Mouse (Mus musculus): ENCODE measurements around the gene Rsbn1l. TPM values are rescaled to one million over a fixed set of nuclear protein-coding genes. Genes with fewer than 3 reads are reported as not detected.

Gene Rsbn1l
- polyA plus RNA-seq, 1 experiment from 2014 or later: 3.7 TPM

GRCm38 (mm10) chr5:20876934-20877426 lies 79.2 kb downstream of the Rsbn1l start:
- no peak overlapping the region for H3K4me3 ChIP-seq (ENCODE audit: low read depth, low read length)
- no peaks in the 10 kb centered on the region; the same call in 1 of the 2 replicates for H3K4me1 ChIP-seq (ENCODE audit: insufficient read depth)
- no peaks in the 10 kb centered on the region for H3K36me3 ChIP-seq (replicated peaks; ENCODE audit: insufficient read depth, low read length)
- 36% methylated on average over 1 of the region's 1 CpGs for WGBS (ENCODE audit: insufficient replicate concordance)
- H3K27ac ChIP-seq (ENCODE audit: low read depth): no peak overlapping the region
- no peak for DNase-seq
- TF ChIP-seq CTCF (IDR thresholded peaks at IDR 0.05; ENCODE audit: low read depth): no peak
- no peaks in the 10 kb centered on the region for H3K27me3 ChIP-seq (ENCODE audit: insufficient read depth, low read length)
- H3K9ac ChIP-seq (replicated peaks): no peak overlapping the region
- no peaks in the 10 kb centered on the region for H3K9me3 ChIP-seq (ENCODE audit: low read length)
- no peak for ATAC-seq
- H3K4me2 ChIP-seq (ENCODE audit: low read depth, low read length): no peak overlapping the region

GRCm38 (mm10) chr5:20873146-20873545 lies 83.1 kb downstream of the Rsbn1l start:
- WGBS (ENCODE audit: insufficient replicate concordance): 85% methylated on average over 1 of the region's 1 CpGs
- H3K36me3 ChIP-seq (replicated peaks; ENCODE audit: insufficient read depth, low read length): no peaks in the 10 kb centered on the region
- no peaks in the 10 kb centered on the region; the same call in 1 of the 2 replicates for H3K4me1 ChIP-seq (ENCODE audit: insufficient read depth)
- no peak for TF ChIP-seq EP300 (IDR thresholded peaks at IDR 0.05; ENCODE audit: low read depth)
- TF ChIP-seq CTCF (IDR thresholded peaks at IDR 0.05; ENCODE audit: low read depth): no peak
- no peaks in the 10 kb centered on the region for H3K27me3 ChIP-seq (ENCODE audit: insufficient read depth, low read length)
- DNase-seq: no peak
- no peaks in the 10 kb centered on the region for H3K9me3 ChIP-seq (ENCODE audit: low read length)
- H3K4me2 ChIP-seq (ENCODE audit: low read depth, low read length): no peak overlapping the region
- H3K4me3 ChIP-seq (ENCODE audit: low read depth, low read length): no peak overlapping the region
- H3K9ac ChIP-seq (replicated peaks): no peak overlapping the region
- no peak overlapping the region for H3K27ac ChIP-seq (ENCODE audit: low read depth)
- no peak for ATAC-seq

- Histone ChIP-seq H3K9ac (replicated peaks) (no peak overlapping the region), H3K4me2 (ENCODE audit: low read depth, low read length) (no peak overlapping the region), H3K36me3 (replicated peaks; ENCODE audit: insufficient read depth, low read length) (no peaks in the 10 kb centered on the region), H3K27me3 (ENCODE audit: insufficient read depth, low read length) (no peaks in the 10 kb centered on the region), H3K27ac (ENCODE audit: low read depth) (no peak overlapping the region), H3K4me1 (ENCODE audit: insufficient read depth) (peaks cover 13% of the 10 kb centered on the region), H3K4me3 (ENCODE audit: low read depth, low read length) (no peak overlapping the region), H3K9me3 (ENCODE audit: low read length) (no peaks in the 10 kb centered on the region)
- DNase-seq: no peak
- TF ChIP-seq EP300 (IDR thresholded peaks at IDR 0.05; ENCODE audit: low read depth) (no peak), CTCF (IDR thresholded peaks at IDR 0.05; ENCODE audit: low read depth) (no peak)
- no peak for ATAC-seq
- 75% methylated on average over 2 of the region's 2 CpGs for WGBS (ENCODE audit: insufficient replicate concordance)
Measured at GRCm38 (mm10) chr5:20865193-20865755, 90.9 kb downstream of the Rsbn1l start.

- no peaks in the 10 kb centered on the region for H3K36me3 ChIP-seq (replicated peaks; ENCODE audit: insufficient read depth, low read length)
- no peak for ATAC-seq
- DNase-seq: no peak
- peaks cover 13% of the 10 kb centered on the region for H3K4me1 ChIP-seq (ENCODE audit: insufficient read depth)
- no peak overlapping the region for H3K9ac ChIP-seq (replicated peaks)
- peak overlapping the region; percentile 51; the same call in 1 of the 2 replicates for H3K27ac ChIP-seq (ENCODE audit: low read depth)
- no peak overlapping the region for H3K4me3 ChIP-seq (ENCODE audit: low read depth, low read length)
- WGBS (ENCODE audit: insufficient replicate concordance): 42% methylated on average over 4 of the region's 4 CpGs
- H3K27me3 ChIP-seq (ENCODE audit: insufficient read depth, low read length): no peaks in the 10 kb centered on the region
- H3K4me2 ChIP-seq (ENCODE audit: low read depth, low read length): 0 out of 2 replicates have a peak overlapping the region, but pooled peaks have one; percentile 9
- no peaks in the 10 kb centered on the region for H3K9me3 ChIP-seq (ENCODE audit: low read length)
- TF ChIP-seq EP300 (IDR thresholded peaks at IDR 0.05; ENCODE audit: low read depth) (no peak), CTCF (IDR thresholded peaks at IDR 0.05; ENCODE audit: low read depth) (no peak)
Measured at GRCm38 (mm10) chr5:20864216-20864969, 91.8 kb downstream of the Rsbn1l start.

- Histone ChIP-seq H3K9ac (replicated peaks) (no peak overlapping the region), H3K4me1 (ENCODE audit: insufficient read depth) (peaks cover 13% of the 10 kb centered on the region), H3K36me3 (replicated peaks; ENCODE audit: insufficient read depth, low read length) (no peaks in the 10 kb centered on the region), H3K4me2 (ENCODE audit: low read depth, low read length) (no peak overlapping the region), H3K27ac (ENCODE audit: low read depth) (no peak overlapping the region), H3K9me3 (ENCODE audit: low read length) (no peaks in the 10 kb centered on the region), H3K27me3 (ENCODE audit: insufficient read depth, low read length) (no peaks in the 10 kb centered on the region), H3K4me3 (ENCODE audit: low read depth, low read length) (no peak overlapping the region)
- TF ChIP-seq CTCF (IDR thresholded peaks at IDR 0.05; ENCODE audit: low read depth): no peak
- no peak for TF ChIP-seq EP300 (IDR thresholded peaks at IDR 0.05; ENCODE audit: low read depth)
- WGBS (ENCODE audit: insufficient replicate concordance): 88% methylated on average over 2 of the region's 2 CpGs
- ATAC-seq (no peak), DNase-seq (no peak)
Measured at GRCm38 (mm10) chr5:20861901-20862300, 94.3 kb downstream of the Rsbn1l start.

GRCm38 (mm10) chr5:20860565-20860964 lies 95.6 kb downstream of the Rsbn1l start:
- H3K27ac ChIP-seq (ENCODE audit: low read depth): no peak overlapping the region
- peaks cover 13% of the 10 kb centered on the region for H3K4me1 ChIP-seq (ENCODE audit: insufficient read depth)
- DNase-seq (no peak), ATAC-seq (no peak)
- H3K4me3 ChIP-seq (ENCODE audit: low read depth, low read length): no peak overlapping the region
- H3K9ac ChIP-seq (replicated peaks): no peak overlapping the region
- H3K36me3 ChIP-seq (replicated peaks; ENCODE audit: insufficient read depth, low read length): no peaks in the 10 kb centered on the region
- H3K9me3 ChIP-seq (ENCODE audit: low read length): no peaks in the 10 kb centered on the region
- H3K4me2 ChIP-seq (ENCODE audit: low read depth, low read length): no peak overlapping the region
- H3K27me3 ChIP-seq (ENCODE audit: insufficient read depth, low read length): no peaks in the 10 kb centered on the region
- WGBS (ENCODE audit: insufficient replicate concordance): 87% methylated on average over 4 of the region's 4 CpGs
- TF ChIP-seq CTCF (IDR thresholded peaks at IDR 0.05; ENCODE audit: low read depth): no peak
- no peak for TF ChIP-seq EP300 (IDR thresholded peaks at IDR 0.05; ENCODE audit: low read depth)
